Mouse (Mus musculus): ENCODE results near the gene Sctr. TPM values are rescaled to one million over a fixed set of nuclear protein-coding genes. Genes with fewer than 3 reads are reported as not detected.

The Sctr gene
- polyA plus RNA-seq, 1 experiment from 2014 or later: 0.26 TPM

GRCm38 (mm10) chr1:120100456-120101226 lies 93.9 kb downstream of the Sctr start:
- Histone ChIP-seq H3K4me1 (0 out of 2 replicates have a peak, but pooled peaks cover 3% of the 10 kb centered on the region), H3K27ac (replicated peaks) (no peak overlapping the region), H3K4me3 (no peak overlapping the region), H3K9me3 (replicated peaks) (no peaks in the 10 kb centered on the region), H3K27me3 (ENCODE audit: low read depth, poor library complexity, severe bottlenecking) (no peaks in the 10 kb centered on the region), H3K36me3 (no peaks in the 10 kb centered on the region)
- 83% methylated on average over 8 of the region's 8 CpGs for WGBS
- no peak for DNase-seq (ENCODE audit: low spot score)

GRCm38 (mm10) chr1:120101227-120101609 lies 94.5 kb downstream of the Sctr start:
- Histone ChIP-seq H3K27me3 (ENCODE audit: low read depth, poor library complexity, severe bottlenecking) (no peaks in the 10 kb centered on the region), H3K27ac (replicated peaks) (no peak overlapping the region), H3K9me3 (replicated peaks) (no peaks in the 10 kb centered on the region), H3K4me1 (0 out of 2 replicates have a peak, but pooled peaks cover 3% of the 10 kb centered on the region), H3K36me3 (no peaks in the 10 kb centered on the region), H3K4me3 (no peak overlapping the region)
- no peak for DNase-seq (ENCODE audit: low spot score)
- 94% methylated on average over 3 of the region's 3 CpGs for WGBS

DNA sequence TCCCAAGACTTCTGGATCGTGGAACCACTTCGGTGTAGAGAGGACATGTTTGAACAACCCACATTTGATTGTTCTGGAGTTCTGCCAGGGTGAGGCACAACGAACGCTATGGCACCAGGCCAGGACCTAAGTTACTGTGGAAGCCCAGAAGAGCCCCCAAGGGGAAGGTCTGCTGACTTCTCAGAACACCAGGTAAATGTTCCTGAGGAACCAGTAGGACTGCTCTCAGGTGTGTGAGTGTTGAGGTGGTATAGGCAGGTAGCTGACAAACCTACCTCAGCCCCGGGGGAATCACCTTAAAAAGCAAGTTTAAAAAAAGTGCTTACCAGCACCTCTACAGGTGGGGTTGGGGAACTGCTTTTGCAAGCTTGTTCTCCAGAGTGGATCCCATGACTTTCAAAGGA lies 98.9 kb downstream of the Sctr start:
- no peaks in the 10 kb centered on the region for H3K27me3 ChIP-seq (ENCODE audit: low read depth, poor library complexity, severe bottlenecking)
- no peak overlapping the region for H3K27ac ChIP-seq (replicated peaks)
- H3K9me3 ChIP-seq (replicated peaks): no peaks in the 10 kb centered on the region
- 0 out of 2 replicates have a peak, but pooled peaks cover under 1% of the 10 kb centered on the region for H3K4me1 ChIP-seq
- no peak overlapping the region for H3K4me3 ChIP-seq
- no peaks in the 10 kb centered on the region for H3K36me3 ChIP-seq
- 92% methylated on average over 5 of the region's 5 CpGs for WGBS
- DNase-seq (ENCODE audit: low spot score): no peak

DNA sequence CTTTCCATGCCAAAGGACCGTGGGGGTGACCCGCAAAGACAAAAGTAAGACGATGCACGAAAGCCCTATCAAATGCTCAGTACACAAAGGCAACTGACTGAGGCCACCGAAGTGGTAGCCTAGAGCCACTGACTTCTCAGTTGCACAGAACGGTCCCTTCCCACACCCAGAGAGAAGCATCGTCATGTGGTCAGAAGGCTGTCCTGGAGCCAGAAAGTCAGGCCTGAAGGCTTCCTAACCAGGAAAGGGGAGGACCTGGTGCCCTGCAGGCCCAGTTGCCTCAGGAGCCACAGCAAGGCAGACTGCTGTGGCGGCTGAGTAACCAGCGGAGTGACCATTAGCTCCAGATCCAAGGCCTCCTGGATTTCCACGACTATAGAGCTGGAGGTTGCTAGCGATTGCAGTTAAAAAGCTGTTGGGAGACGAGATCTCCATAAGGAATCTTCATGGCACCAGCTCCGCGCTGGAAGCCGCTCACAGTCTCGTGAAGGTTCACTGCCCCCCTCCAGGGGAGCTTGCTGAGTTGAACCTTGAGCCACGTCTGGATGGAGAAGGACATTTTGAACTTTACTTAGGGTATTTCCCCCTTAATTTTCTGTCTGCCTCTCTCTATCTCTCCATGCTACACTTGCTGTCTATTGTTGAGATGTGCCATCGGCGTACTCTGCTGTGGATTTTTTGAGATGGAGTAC lies 103.2 kb downstream of the Sctr start:
- Histone ChIP-seq H3K27me3 (ENCODE audit: low read depth, poor library complexity, severe bottlenecking) (no peaks in the 10 kb centered on the region), H3K4me3 (no peak overlapping the region), H3K4me1 (no peaks in the 10 kb centered on the region), H3K9me3 (replicated peaks) (peaks cover 8% of the 10 kb centered on the region), H3K36me3 (peaks cover 38% of the 10 kb centered on the region), H3K27ac (replicated peaks) (no peak overlapping the region)
- no peak for DNase-seq (ENCODE audit: low spot score)
- WGBS: 89% methylated on average over 19 of the region's 19 CpGs

GRCm38 (mm10) chr1:120111766-120112165 lies 105.1 kb downstream of the Sctr start:
- H3K4me3 ChIP-seq: no peak overlapping the region
- WGBS: 89% methylated on average over 8 of the region's 8 CpGs
- H3K27me3 ChIP-seq (ENCODE audit: low read depth, poor library complexity, severe bottlenecking): no peaks in the 10 kb centered on the region
- DNase-seq (ENCODE audit: low spot score): no peak
- H3K36me3 ChIP-seq: peaks cover 57% of the 10 kb centered on the region
- peaks cover 12% of the 10 kb centered on the region for H3K9me3 ChIP-seq (replicated peaks)
- no peaks in the 10 kb centered on the region for H3K4me1 ChIP-seq
- H3K27ac ChIP-seq (replicated peaks): no peak overlapping the region

DNA sequence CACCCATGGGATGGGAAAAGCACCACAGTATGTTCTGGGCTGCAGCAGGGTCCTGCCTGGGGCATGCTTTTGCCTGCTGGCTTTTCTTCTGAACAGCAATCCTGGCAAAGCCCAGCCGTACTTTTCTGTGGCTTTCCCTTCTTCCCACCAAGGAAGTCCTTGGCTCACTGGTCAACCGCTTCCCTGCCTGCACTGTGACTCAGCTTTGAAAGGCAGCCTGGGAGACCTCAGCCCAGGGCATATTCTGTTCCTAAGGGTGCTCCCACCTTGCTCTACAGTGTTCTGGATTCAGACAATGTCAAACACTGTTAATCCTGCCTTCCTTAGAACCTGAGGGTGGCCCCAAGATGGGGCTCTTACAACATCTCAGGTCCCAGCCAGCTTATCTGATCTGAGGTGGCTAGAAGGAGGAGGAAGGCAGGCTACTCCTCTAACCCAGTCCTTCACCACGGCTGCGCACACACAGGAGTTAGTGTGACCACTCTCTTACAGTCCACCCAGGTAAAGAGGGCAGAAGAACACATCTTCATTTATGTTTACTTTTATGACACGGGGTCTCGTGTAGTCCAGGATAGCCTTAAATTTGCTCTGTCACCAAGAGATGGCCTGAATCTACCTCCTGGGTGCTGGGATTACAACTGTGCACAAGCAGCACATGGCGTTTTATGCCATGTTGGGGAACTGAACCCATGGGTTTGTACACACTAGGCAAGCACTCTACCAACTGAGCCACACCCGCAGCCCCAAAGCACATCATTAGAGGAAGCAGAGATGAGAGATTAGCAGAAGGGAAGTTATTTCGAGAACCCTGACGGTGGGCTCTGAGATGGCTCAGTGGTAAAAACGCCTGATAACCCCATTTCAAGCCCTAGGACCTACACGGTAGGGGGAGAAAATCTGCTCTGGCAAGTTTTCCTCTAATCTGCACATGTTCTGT lies 105.8 kb downstream of the Sctr start:
- no peaks in the 10 kb centered on the region for H3K27me3 ChIP-seq (ENCODE audit: low read depth, poor library complexity, severe bottlenecking)
- DNase-seq (ENCODE audit: low spot score): no peak
- H3K4me1 ChIP-seq: no peaks in the 10 kb centered on the region
- WGBS: 93% methylated on average over 12 of the region's 12 CpGs
- H3K36me3 ChIP-seq: peaks cover 65% of the 10 kb centered on the region
- peaks cover 12% of the 10 kb centered on the region for H3K9me3 ChIP-seq (replicated peaks)
- no peak overlapping the region for H3K27ac ChIP-seq (replicated peaks)
- no peak overlapping the region for H3K4me3 ChIP-seq

Other genes starting within 250 kb of the Sctr start
- 7.3 and 7.9 TPM in 2 replicates for gene Ptpn4, start 169.3 kb upstream of the Sctr start, polyA plus RNA-seq (2016; fragmentation: Nextera tagmentation; extraction: Ambion mirVana)
- gene Tmem177, start 93.7 kb upstream of the Sctr start, polyA plus RNA-seq (2016; fragmentation: Nextera tagmentation; extraction: Ambion mirVana): 12.5 and 13.2 TPM in 2 replicates
- gene Cfap221, start 9.7 kb upstream of the Sctr start, polyA plus RNA-seq (2016; fragmentation: Nextera tagmentation; extraction: Ambion mirVana): 0.06 and 0.14 TPM in 2 replicates
- 6.6 and 7.4 TPM in 2 replicates for gene Tmem37, start 67.2 kb downstream of the Sctr start, polyA plus RNA-seq (2016; fragmentation: Nextera tagmentation; extraction: Ambion mirVana)
- 767 and 805 TPM in 2 replicates for gene Dbi, start 114.2 kb downstream of the Sctr start, polyA plus RNA-seq (2016; fragmentation: Nextera tagmentation; extraction: Ambion mirVana)
- 22.3 and 27.2 TPM in 2 replicates for gene 3110009E18Rik, start 114.3 kb downstream of the Sctr start, polyA plus RNA-seq (2016; fragmentation: Nextera tagmentation; extraction: Ambion mirVana)

Data from midbrain, embryonic 10.5 days (tissue).